Mouse (Mus musculus) layer of hippocampus, adult 8-10 months (tissue): ENCODE results near the gene Fbxo24. TPM values are rescaled to one million over a fixed set of nuclear protein-coding genes. Genes with fewer than 3 reads are reported as not detected.

Source experiments
- DNase-seq, 2 experiments: peaks; one replicate each; pipeline ENCODE4 v3.0.0; 2022; ENCODE audit warnings: low spot score in 2 of 2
- total RNA-seq, 4 experiments: library from RNA; stranded (reverse); gene quantifications; 2 replicates each; pipeline ENCODE4 v1.2.4; 2022

Fbxo24 gene
- total RNA-seq, 4 experiments from 2014 or later: 0.22 to 0.69 (median 0.34) TPM

GRCm38 (mm10) chr5:137607860-137608653 is 20.7 kb downstream of the Fbxo24 start:
- no peak for DNase-seq

GRCm38 (mm10) chr5:137601365-137601729 is 27.5 kb downstream of the Fbxo24 start:
- no peak for DNase-seq

GRCm38 (mm10) chr5:137600619-137601364 is 28.0 kb downstream of the Fbxo24 start, which contains the start of gene Mospd3:
Mospd3 (minus strand) TSS chr5:137601058.
- peak; percentile 95 for DNase-seq

GRCm38 (mm10) chr5:137600281-137600618 is 28.6 kb downstream of the Fbxo24 start:
- no peak for DNase-seq

- DNase-seq: no peak
Observed at GRCm38 (mm10) chr5:137599600-137599999, 29.2 kb downstream of the Fbxo24 start.

GRCm38 (mm10) chr5:137598100-137598826 is 30.5 kb downstream of the Fbxo24 start:
- DNase-seq: no peak

- DNase-seq: no peak
Observed at GRCm38 (mm10) chr5:137597625-137598024, 31.2 kb downstream of the Fbxo24 start.

- no peak for DNase-seq
Observed at GRCm38 (mm10) chr5:137596601-137597261, 32.1 kb downstream of the Fbxo24 start.

GRCm38 (mm10) chr5:137595921-137596320 is 32.9 kb downstream of the Fbxo24 start:
- DNase-seq: no peak

GRCm38 (mm10) chr5:137590507-137590906 is 38.3 kb downstream of the Fbxo24 start:
- no peak for DNase-seq

- peak; percentile 58 to 59 for DNase-seq
Observed at GRCm38 (mm10) chr5:137584976-137585375, 43.8 kb downstream of the Fbxo24 start.

- DNase-seq: peak; percentile 43 to 46
Observed at GRCm38 (mm10) chr5:137583670-137584169, 45.1 kb downstream of the Fbxo24 start.

- DNase-seq: no peak
Observed at GRCm38 (mm10) chr5:137582702-137583101, 46.1 kb downstream of the Fbxo24 start.

GRCm38 (mm10) chr5:137580246-137580645 is 48.6 kb downstream of the Fbxo24 start:
- no peak for DNase-seq

GRCm38 (mm10) chr5:137574470-137574901 is 54.3 kb downstream of the Fbxo24 start:
- DNase-seq: peak; percentile 41 to 55

GRCm38 (mm10) chr5:137570691-137571586 is 57.9 kb downstream of the Fbxo24 start:
- no peak for DNase-seq

GRCm38 (mm10) chr5:137570181-137570580 is 58.6 kb downstream of the Fbxo24 start:
- no peak for DNase-seq

GRCm38 (mm10) chr5:137569665-137570064 is 59.1 kb downstream of the Fbxo24 start, which contains the start of gene Tfr2:
Tfr2 (plus strand) TSS chr5:137569840.
- no peak for DNase-seq

GRCm38 (mm10) chr5:137569031-137569430 is 59.8 kb downstream of the Fbxo24 start:
- DNase-seq: no peak

GRCm38 (mm10) chr5:137568223-137568798 is 60.5 kb downstream of the Fbxo24 start:
- DNase-seq: no peak
